Mouse (Mus musculus): ENCODE measurements around the gene Kifc5b. TPM values are rescaled to one million over a fixed set of nuclear protein-coding genes. Genes with fewer than 3 reads are reported as not detected.
"Not testable (repeated sequence)": the region's sequence is repeated elsewhere in the genome, so short reads cannot be mapped to it uniquely, and the experiment has no call there.

The Kifc5b gene
- polyA plus RNA-seq, 1 experiment from 2014 or later, result 12.6 TPM

- 58% methylated on average over 8 of the region's 8 CpGs for WGBS
- DNase-seq (ENCODE audit: low spot score), result no peak
- H3K27me3 ChIP-seq (ENCODE audit: low read depth, poor library complexity, severe bottlenecking), result no peaks in the 10 kb centered on the region
- H3K27ac ChIP-seq, result no peak overlapping the region; the same call in 1 of the 2 replicates
- peaks cover 46% of the 10 kb centered on the region for H3K4me1 ChIP-seq
- H3K36me3 ChIP-seq, result peaks cover 70% of the 10 kb centered on the region
- no peaks in the 10 kb centered on the region for H3K9me3 ChIP-seq (replicated peaks)
- peak overlapping the region; percentile 83 for H3K4me3 ChIP-seq
Observed at GRCm38 (mm10) chr17:26971247-26971905, 54.5 kb downstream of the Kifc5b start.

- peaks cover 70% of the 10 kb centered on the region for H3K36me3 ChIP-seq
- H3K27me3 ChIP-seq (ENCODE audit: low read depth, poor library complexity, severe bottlenecking), result no peaks in the 10 kb centered on the region
- H3K27ac ChIP-seq, result peak overlapping the region; percentile 89
- WGBS, result 6% methylated on average over 3 of the region's 3 CpGs
- no peaks in the 10 kb centered on the region for H3K9me3 ChIP-seq (replicated peaks)
- H3K4me3 ChIP-seq, result peak overlapping the region; percentile 83
- DNase-seq (ENCODE audit: low spot score), result no peak
- peaks cover 49% of the 10 kb centered on the region for H3K4me1 ChIP-seq
Observed at GRCm38 (mm10) chr17:26972107-26972506, 55.2 kb downstream of the Kifc5b start.

DNA sequence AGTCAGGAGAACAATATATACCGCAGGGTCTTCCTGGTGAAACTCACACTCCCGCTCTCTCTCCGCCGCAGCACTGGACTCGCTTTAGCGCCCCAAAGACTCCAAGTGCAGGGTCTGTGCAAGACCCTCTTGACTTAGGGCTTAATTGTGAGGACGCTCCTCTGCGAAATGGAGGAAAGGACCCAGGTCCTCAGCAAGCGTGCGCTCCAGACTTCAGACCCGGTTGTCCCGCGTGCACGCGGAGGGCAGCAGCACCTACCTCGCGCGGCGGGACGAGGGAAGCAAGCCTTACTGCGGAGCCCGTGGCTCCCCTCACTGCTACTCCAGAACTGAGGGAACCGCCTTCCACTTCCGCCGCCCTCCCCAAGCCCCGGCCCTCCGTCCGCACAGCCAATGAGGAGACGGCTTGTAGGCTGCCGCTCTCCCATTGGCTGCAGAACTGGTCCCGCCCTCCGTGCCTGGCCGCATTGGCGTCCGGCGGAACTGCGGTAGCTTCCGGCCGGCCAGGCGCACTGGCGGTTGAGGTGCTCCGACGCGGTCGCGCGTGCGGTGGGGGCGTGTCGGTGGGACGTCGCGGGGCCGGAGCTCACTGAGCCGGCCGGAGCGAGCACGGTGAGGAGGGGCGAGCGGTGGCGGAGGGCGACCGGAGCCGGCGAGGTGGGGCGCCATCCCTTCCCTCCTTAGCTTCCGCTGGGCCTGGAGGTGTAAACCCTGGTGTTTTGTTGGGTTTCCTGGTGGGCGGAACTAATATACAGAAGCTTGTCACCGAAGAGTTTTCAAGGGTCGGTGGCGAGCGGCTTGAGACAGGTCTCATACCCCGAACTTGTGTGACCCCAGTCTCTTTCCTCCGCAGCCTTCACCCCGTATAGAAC is 56.0 kb downstream of the Kifc5b start, which contains the start of gene Zbtb9:
Zbtb9 (plus strand) TSS at position 465 of the 872 bp plus-strand sequence.
- peak within 1 kb of the TSS; percentile 83 for H3K4me3 ChIP-seq
- no peaks in the 10 kb centered on the region for H3K9me3 ChIP-seq (replicated peaks)
- peaks cover 70% of the 10 kb centered on the region for H3K36me3 ChIP-seq
- peak within 1 kb of the TSS; percentile 89 for H3K27ac ChIP-seq
- H3K4me1 ChIP-seq, result peaks cover 49% of the 10 kb centered on the region
- H3K27me3 ChIP-seq (ENCODE audit: low read depth, poor library complexity, severe bottlenecking), result no peaks in the 10 kb centered on the region
- whole genome bisulfite sequencing, result under 1% methylated on average over 75 of the region's 75 CpGs
- peak; percentile 97 for DNase-seq (ENCODE audit: low spot score)

GRCm38 (mm10) chr17:26974547-26974946 is 57.7 kb downstream of the Kifc5b start:
- Histone ChIP-seq H3K9me3 (replicated peaks) (no peaks in the 10 kb centered on the region), H3K27me3 (ENCODE audit: low read depth, poor library complexity, severe bottlenecking) (no peaks in the 10 kb centered on the region), H3K27ac (no peak overlapping the region), H3K4me3 (0 out of 2 replicates have a peak overlapping the region, but pooled peaks have one; percentile 83), H3K4me1 (peaks cover 49% of the 10 kb centered on the region), H3K36me3 (peaks cover 70% of the 10 kb centered on the region)
- WGBS, result 95% methylated on average over 15 of the region's 15 CpGs
- no peak for DNase-seq (ENCODE audit: low spot score)

DNA sequence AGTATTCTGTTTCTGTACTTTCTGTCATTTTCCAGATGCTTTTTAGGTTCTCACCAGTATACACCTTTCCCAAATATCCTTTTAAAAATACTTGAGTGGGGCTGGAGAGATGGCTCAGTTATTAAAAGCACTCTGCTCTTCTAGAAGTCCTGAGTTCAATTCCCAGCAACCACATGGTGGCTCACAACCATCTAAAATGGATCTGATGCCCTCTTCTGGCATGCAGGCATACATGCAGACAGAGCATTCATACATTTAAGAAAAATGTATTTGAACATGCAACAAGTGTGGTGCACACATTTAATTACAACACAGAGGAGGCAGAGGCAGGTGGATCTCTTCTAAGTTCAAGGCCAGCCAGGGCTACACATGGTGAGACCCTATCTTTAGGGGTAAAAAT is 58.5 kb downstream of the Kifc5b start:
- Histone ChIP-seq H3K4me1 (peaks cover 44% of the 10 kb centered on the region), H3K27ac (no peak overlapping the region), H3K9me3 (replicated peaks) (no peaks in the 10 kb centered on the region), H3K27me3 (ENCODE audit: low read depth, poor library complexity, severe bottlenecking) (no peaks in the 10 kb centered on the region), H3K36me3 (peaks cover 73% of the 10 kb centered on the region), H3K4me3 (no peak overlapping the region)
- no peak for DNase-seq (ENCODE audit: low spot score)

DNA sequence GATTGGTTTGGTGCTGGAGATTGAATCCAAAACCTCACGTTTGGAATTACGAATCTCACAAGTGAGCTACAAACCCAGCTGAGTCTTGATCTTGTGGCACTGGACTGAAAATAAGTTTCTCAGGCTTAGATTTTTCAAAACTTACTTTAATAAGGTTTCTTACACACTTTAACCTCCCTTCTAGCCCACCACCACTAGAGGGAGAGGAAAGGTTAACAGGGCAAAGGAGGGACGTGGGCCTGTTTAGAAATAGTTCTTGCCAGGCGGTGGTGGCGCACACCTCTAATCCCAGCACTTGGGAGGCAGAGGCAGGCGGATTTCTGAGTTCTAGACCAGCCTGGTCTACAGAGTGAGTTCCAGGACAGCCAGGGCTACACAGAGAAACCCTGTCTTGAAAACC is 60.5 kb downstream of the Kifc5b start:
- DNase-seq (ENCODE audit: low spot score); H3K27me3 ChIP-seq (ENCODE audit: low read depth, poor library complexity, severe bottlenecking); H3K4me3 ChIP-seq; H3K27ac ChIP-seq; H3K9me3 ChIP-seq (replicated peaks): not testable (repeated sequence)
- WGBS, result 96% methylated on average over 6 of the region's 6 CpGs
- H3K36me3 ChIP-seq, result peaks cover 74% of the 10 kb centered on the region
- H3K4me1 ChIP-seq, result peaks cover 26% of the 10 kb centered on the region

GRCm38 (mm10) chr17:26979426-26979825 is 62.5 kb downstream of the Kifc5b start:
- Histone ChIP-seq H3K27ac (no peak overlapping the region), H3K9me3 (replicated peaks) (no peaks in the 10 kb centered on the region), H3K4me3 (no peak overlapping the region), H3K4me1 (peaks cover 14% of the 10 kb centered on the region), H3K36me3 (peaks cover 69% of the 10 kb centered on the region), H3K27me3 (ENCODE audit: low read depth, poor library complexity, severe bottlenecking) (no peaks in the 10 kb centered on the region)
- DNase-seq (ENCODE audit: low spot score), result no peak
- WGBS, result 85% methylated on average over 2 of the region's 2 CpGs

DNA sequence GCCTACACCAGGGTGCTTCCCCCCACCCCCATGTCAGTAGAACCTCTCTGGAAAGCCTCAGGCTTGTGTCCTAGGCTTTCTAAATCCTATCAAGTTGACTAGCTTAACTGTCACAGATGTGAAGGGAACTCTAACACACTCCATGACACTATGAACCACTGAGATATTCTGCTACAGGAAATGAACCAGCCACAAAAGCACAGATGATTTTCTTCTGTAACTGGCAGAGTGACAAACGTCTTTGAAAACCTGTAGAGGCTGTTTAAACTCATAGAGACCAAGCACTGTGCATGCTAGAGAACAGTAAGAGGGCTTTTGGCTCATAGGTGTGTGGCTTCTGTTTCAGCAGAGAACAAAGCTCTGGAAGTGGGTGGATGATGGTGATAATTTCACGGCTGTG is 64.2 kb downstream of the Kifc5b start:
- Histone ChIP-seq H3K4me1 (peaks cover 4% of the 10 kb centered on the region), H3K27ac (no peak overlapping the region), H3K4me3 (no peak overlapping the region), H3K27me3 (ENCODE audit: low read depth, poor library complexity, severe bottlenecking) (no peaks in the 10 kb centered on the region), H3K36me3 (peaks cover 52% of the 10 kb centered on the region), H3K9me3 (replicated peaks) (no peaks in the 10 kb centered on the region)
- no peak for DNase-seq (ENCODE audit: low spot score)
- WGBS, result 85% methylated on average over 2 of the region's 2 CpGs

Small RNA genes lying within 50 kb of the gene (microRNA-seq; reads per million reads assigned to microRNA genes)
- gene Gm27775 (not detected), gene Mir3083 (not detected), gene Mir6968 (not detected)

Other genes with a start within 250 kb of the Kifc5b start
- gene Crebrf, start 201.4 kb upstream of the Kifc5b start, polyA plus RNA-seq (2016; fragmentation: Nextera tagmentation; extraction: Ambion mirVana), result 1.7 and 2.9 TPM in 2 replicates
- 46.0 and 46.9 TPM in 2 replicates for gene Bnip1, start 136.0 kb upstream of the Kifc5b start, polyA plus RNA-seq (2016; fragmentation: Nextera tagmentation; extraction: Ambion mirVana)
- 0.10 and 0.14 TPM in 2 replicates for gene Nkx2-5, start 72.1 kb upstream of the Kifc5b start, polyA plus RNA-seq (2016; fragmentation: Nextera tagmentation; extraction: Ambion mirVana)
- 3.5 and 5.0 TPM in 2 replicates for gene Phf1, start 16.0 kb downstream of the Kifc5b start, polyA plus RNA-seq (2016; fragmentation: Nextera tagmentation; extraction: Ambion mirVana)
- gene Cuta, start 22.5 kb downstream of the Kifc5b start, polyA plus RNA-seq (2016; fragmentation: Nextera tagmentation; extraction: Ambion mirVana), result 184 and 188 TPM in 2 replicates
- 2.8 and 3.1 TPM in 2 replicates for gene Syngap1, start 24.2 kb downstream of the Kifc5b start, polyA plus RNA-seq (2016; fragmentation: Nextera tagmentation; extraction: Ambion mirVana)
- gene Zbtb9, start 56.1 kb downstream of the Kifc5b start, polyA plus RNA-seq (2016; fragmentation: Nextera tagmentation; extraction: Ambion mirVana), result 20.6 and 22.0 TPM in 2 replicates
- 3.7 and 4.6 TPM in 2 replicates for gene Bak1, start 111.9 kb downstream of the Kifc5b start, polyA plus RNA-seq (2016; fragmentation: Nextera tagmentation; extraction: Ambion mirVana)
- gene Itpr3, start 140.2 kb downstream of the Kifc5b start, polyA plus RNA-seq (2016; fragmentation: Nextera tagmentation; extraction: Ambion mirVana), result 4.3 and 4.8 TPM in 2 replicates
- gene Uqcc2, start 216.8 kb downstream of the Kifc5b start, polyA plus RNA-seq (2016; fragmentation: Nextera tagmentation; extraction: Ambion mirVana), result 400 and 433 TPM in 2 replicates